Mouse (Mus musculus): ENCODE measurements around the gene Mterf2. TPM values are rescaled to one million over a fixed set of nuclear protein-coding genes. Genes with fewer than 3 reads are reported as not detected.

Mterf2 gene
- total RNA-seq, 4 experiments from 2014 or later: 18.0 to 27.6 (median 25.1) TPM

Other genes with a start within 250 kb of the Mterf2 start
- 10 to 100 TPM; 39.8 to 44.8 (median 43.5) TPM for gene Ric8b, start 210.4 kb downstream of the Mterf2 start, total RNA-seq (2022)
- under 1 TPM; 0.17 to 0.46 (median 0.36) TPM for gene Fhl4, start 25.5 kb downstream of the Mterf2 start, total RNA-seq (2022)
- 10 to 100 TPM; 14.3 to 14.7 (median 14.6) TPM for gene Tmem263, start 25.4 kb downstream of the Mterf2 start, total RNA-seq (2022)
- gene Cry1, start 57.0 kb upstream of the Mterf2 start, total RNA-seq (2022): 10 to 100 TPM in 1 of 4 experiments, 1 to 10 TPM in 3; 6.3 to 11.4 (median 8.5) TPM